Mouse (Mus musculus): ENCODE measurements around the gene Erp27. TPM values are rescaled to one million over a fixed set of nuclear protein-coding genes. Genes with fewer than 3 reads are reported as not detected.

The Erp27 gene
- polyA plus RNA-seq, 1 experiment from 2014 or later: 0.74 TPM

DNA sequence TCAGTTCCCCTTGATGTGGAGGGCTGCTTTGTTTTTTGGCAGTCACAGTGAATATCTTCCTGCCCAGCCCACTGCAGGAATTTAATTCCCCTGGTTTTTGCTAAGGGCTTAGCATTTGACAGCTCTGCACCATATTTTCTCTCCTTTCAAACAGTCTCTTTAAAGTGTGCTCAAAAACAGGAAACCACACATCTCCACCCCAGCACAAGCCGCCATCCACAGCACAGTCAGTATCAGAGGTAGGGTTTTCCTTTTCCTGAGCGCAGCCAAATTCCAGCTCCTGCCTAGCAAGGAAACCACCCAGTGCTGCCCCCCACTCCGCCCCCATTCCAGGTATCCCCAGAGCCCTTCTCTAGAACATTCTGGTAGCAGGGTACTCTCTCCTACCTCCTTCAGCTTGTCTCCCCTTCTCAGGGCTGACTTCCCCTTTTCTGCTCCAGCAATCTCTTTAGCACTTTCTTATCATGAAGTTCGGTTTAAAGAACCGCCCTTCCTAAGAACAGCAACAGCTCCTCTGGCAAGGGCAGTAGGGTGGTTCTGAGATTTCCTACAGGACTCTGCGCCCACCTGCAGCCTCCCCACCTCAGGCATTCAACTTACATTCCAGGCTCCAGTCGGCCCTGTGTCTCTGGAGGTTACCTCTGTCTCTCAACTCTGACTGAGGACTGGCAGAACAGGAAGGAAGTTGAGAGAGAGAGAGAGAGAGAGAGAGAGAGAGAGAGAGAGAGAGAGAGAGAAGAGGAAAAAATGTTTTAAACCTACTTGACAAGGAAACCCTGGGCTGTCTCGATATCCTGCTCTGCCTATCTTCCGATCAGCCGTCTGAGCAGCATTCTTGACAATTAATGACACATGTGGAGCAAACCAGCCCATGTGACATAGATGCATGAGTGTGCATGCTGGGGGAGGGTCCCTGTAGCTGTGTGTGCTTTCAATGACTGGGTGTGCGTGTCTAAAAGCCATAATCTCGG, 19.4 kb upstream of the Erp27 start, which contains the start of gene Arhgdib:
Gene Arhgdib (minus strand): TSS at position 849 of the 971 bp plus-strand sequence.
- Histone ChIP-seq H3K4me3 (ENCODE audit: low read depth, low read length) (peak within 1 kb of the TSS; percentile 5; the same call in 1 of the 2 replicates), H3K4me2 (replicated peaks; ENCODE audit: low read depth, low read length) (peak within 1 kb of the TSS; percentile 28; the same call in 1 of the 2 replicates), H3K9me3 (ENCODE audit: low read length) (no peaks in the 10 kb centered on the region), H3K27me3 (replicated peaks; ENCODE audit: insufficient read depth, low read length) (no peaks in the 10 kb centered on the region), H3K9ac (replicated peaks; ENCODE audit: low read depth) (peak within 1 kb of the TSS; percentile 19; the same call in 1 of the 2 replicates), H3K36me3 (ENCODE audit: insufficient read depth, low read length) (no peaks in the 10 kb centered on the region), H3K27ac (ENCODE audit: low read length) (peak within 1 kb of the TSS; percentile 78), H3K4me1 (ENCODE audit: insufficient read depth, low read depth, low read length) (peaks cover 8% of the 10 kb centered on the region; the same call in 1 of the 2 replicates)
- ATAC-seq (peak; percentile 51), DNase-seq (ENCODE audit: low spot score) (peak; percentile 43)
- 12% methylated on average over 12 of the region's 12 CpGs for WGBS
- TF ChIP-seq EP300 (IDR thresholded peaks at IDR 0.05): no peak
- no peak for TF ChIP-seq CTCF (IDR thresholded peaks at IDR 0.05)

DNA sequence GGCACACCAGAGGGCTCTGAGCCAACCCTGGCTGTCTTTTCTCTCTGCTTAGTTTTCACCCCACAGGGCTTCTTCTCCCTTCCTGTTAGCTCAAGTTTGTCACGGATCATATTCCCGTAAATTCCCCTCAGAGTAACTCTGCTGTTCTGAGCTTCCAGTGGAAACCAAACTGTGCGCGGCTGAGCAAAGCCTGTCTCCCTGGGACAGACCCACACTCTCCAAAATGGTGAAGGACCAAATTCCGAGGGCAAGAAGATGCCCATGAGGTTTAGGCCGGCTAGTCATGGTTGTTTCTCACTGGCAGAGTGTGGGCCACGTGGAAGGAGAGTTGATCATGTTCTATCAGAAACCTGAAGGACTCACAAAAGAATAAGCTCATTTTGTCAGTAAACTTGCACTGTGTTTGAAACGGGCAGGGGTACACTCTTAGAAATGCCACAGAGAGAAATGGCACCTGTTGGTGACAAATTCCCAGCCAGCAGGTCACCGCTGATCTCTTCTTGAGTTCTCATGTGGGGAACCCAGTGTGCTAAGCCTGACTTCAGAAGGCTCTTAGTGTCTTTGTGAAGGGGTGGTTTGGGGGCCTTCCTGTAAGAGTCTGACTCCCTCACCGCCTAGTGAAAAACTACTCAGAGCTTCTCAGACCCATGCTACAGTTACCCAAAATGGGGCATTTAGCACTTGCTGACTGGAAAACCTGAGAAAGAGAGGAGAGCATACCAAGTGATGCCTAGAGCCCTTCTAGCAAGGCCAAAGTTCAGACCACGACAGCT, 18.4 kb upstream of the Erp27 start:
- Histone ChIP-seq H3K9me3 (ENCODE audit: low read length) (no peaks in the 10 kb centered on the region), H3K27ac (ENCODE audit: low read length) (peak overlapping the region; percentile 78; the same call in 1 of the 2 replicates), H3K4me2 (replicated peaks; ENCODE audit: low read depth, low read length) (peak overlapping the region; percentile 28; the same call in 1 of the 2 replicates), H3K4me1 (ENCODE audit: insufficient read depth, low read depth, low read length) (peaks cover 8% of the 10 kb centered on the region; the same call in 1 of the 2 replicates), H3K4me3 (ENCODE audit: low read depth, low read length) (no peak overlapping the region; the same call in 1 of the 2 replicates), H3K9ac (replicated peaks; ENCODE audit: low read depth) (no peak overlapping the region), H3K27me3 (replicated peaks; ENCODE audit: insufficient read depth, low read length) (no peaks in the 10 kb centered on the region), H3K36me3 (ENCODE audit: insufficient read depth, low read length) (no peaks in the 10 kb centered on the region)
- no peak for ATAC-seq
- peak; percentile 60 for DNase-seq (ENCODE audit: low spot score)
- TF ChIP-seq CTCF (IDR thresholded peaks at IDR 0.05) (no peak), EP300 (IDR thresholded peaks at IDR 0.05) (no peak)
- 70% methylated on average over 11 of the region's 11 CpGs for WGBS

- 57% methylated on average over 14 of the region's 14 CpGs for WGBS
- Histone ChIP-seq H3K4me1 (ENCODE audit: insufficient read depth, low read depth, low read length) (peaks cover 8% of the 10 kb centered on the region; the same call in 1 of the 2 replicates), H3K36me3 (ENCODE audit: insufficient read depth, low read length) (no peaks in the 10 kb centered on the region), H3K4me2 (replicated peaks; ENCODE audit: low read depth, low read length) (no peak overlapping the region), H3K27me3 (replicated peaks; ENCODE audit: insufficient read depth, low read length) (no peaks in the 10 kb centered on the region), H3K9ac (replicated peaks; ENCODE audit: low read depth) (no peak overlapping the region), H3K9me3 (ENCODE audit: low read length) (no peaks in the 10 kb centered on the region), H3K27ac (ENCODE audit: low read length) (no peak overlapping the region), H3K4me3 (ENCODE audit: low read depth, low read length) (no peak overlapping the region)
- no peak for ATAC-seq
- DNase-seq (ENCODE audit: low spot score): no peak
- 0 out of 2 replicates have a peak, but pooled peaks have one; percentile 11 for TF ChIP-seq EP300 (IDR thresholded peaks at IDR 0.05)
- TF ChIP-seq CTCF (IDR thresholded peaks at IDR 0.05): no peak
Measured at GRCm38 (mm10) chr6:136939326-136940187, 17.6 kb upstream of the Erp27 start.

- Histone ChIP-seq H3K9me3 (ENCODE audit: low read length) (no peaks in the 10 kb centered on the region), H3K27me3 (replicated peaks; ENCODE audit: insufficient read depth, low read length) (no peaks in the 10 kb centered on the region), H3K4me1 (ENCODE audit: insufficient read depth, low read depth, low read length) (peaks cover 8% of the 10 kb centered on the region; the same call in 1 of the 2 replicates), H3K4me2 (replicated peaks; ENCODE audit: low read depth, low read length) (peak overlapping the region; percentile 22; the same call in 1 of the 2 replicates), H3K9ac (replicated peaks; ENCODE audit: low read depth) (no peak overlapping the region), H3K36me3 (ENCODE audit: insufficient read depth, low read length) (no peaks in the 10 kb centered on the region), H3K27ac (ENCODE audit: low read length) (0 out of 2 replicates have a peak overlapping the region, but pooled peaks have one; percentile 3), H3K4me3 (ENCODE audit: low read depth, low read length) (no peak overlapping the region)
- 63% methylated on average over 18 of the region's 18 CpGs for WGBS
- DNase-seq (ENCODE audit: low spot score) (peak; percentile 18), ATAC-seq (0 out of 2 replicates have a peak, but pooled peaks have one; percentile 29)
- TF ChIP-seq CTCF (IDR thresholded peaks at IDR 0.05): no peak
- TF ChIP-seq EP300 (IDR thresholded peaks at IDR 0.05): no peak
Measured at GRCm38 (mm10) chr6:136938331-136939126, 16.5 kb upstream of the Erp27 start.

DNA sequence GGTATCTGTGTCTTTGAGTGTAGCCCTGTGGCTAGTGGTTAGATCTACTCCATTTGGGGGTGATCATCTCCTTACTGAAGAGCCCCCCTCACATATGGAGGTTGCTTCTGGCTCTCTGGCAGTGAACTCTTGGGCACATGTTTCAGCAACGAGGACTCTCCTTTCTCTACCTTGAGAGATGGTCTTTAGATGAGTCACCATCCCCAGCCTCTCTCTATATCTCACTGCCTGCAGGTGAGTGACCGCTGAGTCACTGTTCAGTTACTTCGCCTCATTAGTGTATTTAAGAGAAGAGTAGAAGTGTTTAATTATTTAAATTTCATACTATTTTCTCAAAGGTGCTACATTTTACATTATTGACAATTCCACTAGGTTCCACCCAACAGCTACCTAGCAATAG, 15.1 kb upstream of the Erp27 start:
- Histone ChIP-seq H3K27me3 (replicated peaks; ENCODE audit: insufficient read depth, low read length) (no peaks in the 10 kb centered on the region), H3K9ac (replicated peaks; ENCODE audit: low read depth) (no peak overlapping the region), H3K4me2 (replicated peaks; ENCODE audit: low read depth, low read length) (no peak overlapping the region), H3K36me3 (ENCODE audit: insufficient read depth, low read length) (no peaks in the 10 kb centered on the region), H3K27ac (ENCODE audit: low read length) (no peak overlapping the region), H3K9me3 (ENCODE audit: low read length) (no peaks in the 10 kb centered on the region), H3K4me1 (ENCODE audit: insufficient read depth, low read depth, low read length) (peaks cover 8% of the 10 kb centered on the region; the same call in 1 of the 2 replicates), H3K4me3 (ENCODE audit: low read depth, low read length) (no peak overlapping the region)
- 74% methylated on average over 3 of the region's 3 CpGs for WGBS
- DNase-seq (ENCODE audit: low spot score) (no peak), ATAC-seq (no peak)
- TF ChIP-seq EP300 (IDR thresholded peaks at IDR 0.05) (no peak), CTCF (IDR thresholded peaks at IDR 0.05) (no peak)
